Mouse (Mus musculus) midbrain, postnatal 0 days (tissue): Measurements from ENCODE around the gene Prim2. TPM values are rescaled to one million over a fixed set of nuclear protein-coding genes. Genes with fewer than 3 reads are reported as not detected.

Experiments
- ATAC-seq: fragments of 200-750 bp; cut with Nextera tagmentation; 2 replicates; pipeline ENCODE4 v1.8.0; 2017; ENCODE audit warnings: moderate number of reproducible peaks, mild to moderate bottlenecking, moderate TSS enrichment, moderate library complexity; ENCODE audit not compliant: low FRiP score
- DNase-seq: peaks from one replicate; pipeline ENCODE4 v3.0.0-alpha.2; 2015; ENCODE audit warnings: low spot score
- H3K27ac ChIP-seq: fragments of 300-500 bp; sonication (generic); 2 replicates; pipeline ENCODE4 v1.5.1; 2014; ENCODE audit warnings: low read depth, mild to moderate bottlenecking, low read length, mixed read lengths
- H3K27me3 ChIP-seq: fragments of 300-500 bp; sonication (generic); 2 replicates; pipeline ENCODE4 v1.6.1; 2014; ENCODE audit warnings: low read length, control low read depth, mixed read lengths; ENCODE audit not compliant: insufficient read depth
- H3K36me3 ChIP-seq: fragments of 300-500 bp; sonication (generic); 2 replicates; pipeline ENCODE4 v1.6.1; 2014; ENCODE audit warnings: low read length, control low read depth, mixed read lengths; ENCODE audit not compliant: insufficient read depth
- H3K4me1 ChIP-seq: fragments of 300-500 bp; sonication (generic); 2 replicates; pipeline ENCODE4 v1.6.1; 2014; ENCODE audit warnings: mild to moderate bottlenecking, control low read depth, antibody characterized with exemption, low read length, mixed read lengths; ENCODE audit not compliant: insufficient read depth
- H3K4me2 ChIP-seq: fragments of 300-500 bp; sonication (generic); 2 replicates; pipeline ENCODE4 v1.6.1; 2014; ENCODE audit warnings: low read depth, mild to moderate bottlenecking, low read length, mixed read lengths; ENCODE audit not compliant: poor library complexity, severe bottlenecking
- H3K4me3 ChIP-seq: fragments of 300-500 bp; sonication (generic); 2 replicates; pipeline ENCODE4 v1.5.1; 2014; ENCODE audit warnings: low read depth, mild to moderate bottlenecking, low read length, moderate library complexity
- H3K9ac ChIP-seq: fragments of 300-500 bp; sonication (generic); replicated peaks from 2 replicates; pipeline ENCODE4 v1.6.1; 2014; ENCODE audit warnings: mild to moderate bottlenecking, low read length, moderate library complexity, mixed read lengths; ENCODE audit not compliant: poor library complexity, severe bottlenecking
- H3K9me3 ChIP-seq: fragments of 300-500 bp; sonication (generic); 2 replicates; pipeline ENCODE4 v1.6.1; 2016; ENCODE audit warnings: low read length, control low read depth
- CTCF ChIP-seq: IDR thresholded peaks from 2 replicates; pipeline ENCODE4 v1.5.1; 2016; ENCODE audit warnings: antibody characterized with exemption, mild to moderate bottlenecking
- WGBS: fragments of 180-500 bp; shearing (Covaris S2); extraction: QIAGEN DNeasy Blood & Tissue Kit; methylation state at CpG from one replicate; pipeline ENCODE4 v1.1.7; 2014; 5-methylcytosine and 5-hydroxymethylcytosine counted together
- polyA plus RNA-seq: library from polyadenylated mRNA; unstranded; fragments of >200 nt; fragmentation: Nextera tagmentation; extraction: Ambion mirVana; gene quantifications from 2 replicates; pipeline ENCODE4 v1.2.1, GENCODE M21; 2015
- total RNA-seq: library from RNA; depleted of rRNA; stranded (reverse); fragments of >200 nt; gene quantifications from 2 replicates; pipeline ENCODE4 v1.2.3, GENCODE M21; 2014

Gene Prim2
- total and polyA plus RNA-seq, 2 experiments from 2014 or later, result 12.6 to 18.7 TPM

GRCm38 (mm10) chr1:33670164-33670616, 595 bp upstream of the Prim2 start:
- Histone ChIP-seq H3K27me3 (no peaks in the 10 kb centered on the region), H3K4me1 (0 out of 2 replicates have a peak, but pooled peaks cover 2% of the 10 kb centered on the region), H3K9me3 (no peaks in the 10 kb centered on the region), H3K9ac (peak overlapping the region; percentile 81), H3K27ac (peak overlapping the region; percentile 91), H3K4me2 (peak overlapping the region; percentile 80), H3K4me3 (peak overlapping the region; percentile 67), H3K36me3 (peaks cover 6% of the 10 kb centered on the region)
- under 1% methylated on average over 37 of the region's 37 CpGs for WGBS
- peak; percentile 55 for TF ChIP-seq CTCF
- DNase-seq (peak; percentile 86), ATAC-seq (peak; percentile 75)

- H3K4me2 ChIP-seq, result no peak overlapping the region
- H3K4me1 ChIP-seq, result no peaks in the 10 kb centered on the region
- 87% methylated on average over 19 of the region's 19 CpGs for WGBS
Measured at GRCm38 (mm10) chr1:33663605-33664117, 5.9 kb downstream of the Prim2 start.

GRCm38 (mm10) chr1:33663163-33663562, 6.4 kb downstream of the Prim2 start:
- Histone ChIP-seq H3K27me3 (no peaks in the 10 kb centered on the region), H3K9me3 (no peaks in the 10 kb centered on the region), H3K4me1 (no peaks in the 10 kb centered on the region), H3K4me2 (no peak overlapping the region), H3K36me3 (peaks cover 20% of the 10 kb centered on the region), H3K4me3 (no peak overlapping the region), H3K9ac (no peak overlapping the region), H3K27ac (no peak overlapping the region)
- TF ChIP-seq CTCF, result peak; percentile 78
- DNase-seq (peak; percentile 57), ATAC-seq (no peak)

More at GRCm38 (mm10) chr1:33663605-33664117, 5.9 kb downstream of the Prim2 start:
- TF ChIP-seq CTCF, result no peak
- Histone ChIP-seq H3K4me3 (no peak overlapping the region), H3K36me3 (peaks cover 20% of the 10 kb centered on the region), H3K9ac (no peak overlapping the region), H3K27ac (no peak overlapping the region), H3K27me3 (no peaks in the 10 kb centered on the region), H3K9me3 (no peaks in the 10 kb centered on the region)
- ATAC-seq (no peak), DNase-seq (no peak)

- peaks cover 20% of the 10 kb centered on the region for H3K36me3 ChIP-seq
- no peak overlapping the region for H3K4me3 ChIP-seq
- no peak overlapping the region for H3K9ac ChIP-seq
- WGBS, result 66% methylated on average over 4 of the region's 4 CpGs
- H3K27me3 ChIP-seq, result no peaks in the 10 kb centered on the region
- ATAC-seq (no peak), DNase-seq (no peak)
- H3K4me1 ChIP-seq, result no peaks in the 10 kb centered on the region
- H3K27ac ChIP-seq, result no peak overlapping the region
- no peaks in the 10 kb centered on the region for H3K9me3 ChIP-seq
- no peak for TF ChIP-seq CTCF
- no peak overlapping the region for H3K4me2 ChIP-seq
Measured at GRCm38 (mm10) chr1:33658302-33658701, 11.3 kb downstream of the Prim2 start.

GRCm38 (mm10) chr1:33657574-33658149, 11.9 kb downstream of the Prim2 start:
- no peaks in the 10 kb centered on the region for H3K4me1 ChIP-seq
- H3K27me3 ChIP-seq, result no peaks in the 10 kb centered on the region
- no peak for ATAC-seq
- no peak overlapping the region for H3K9ac ChIP-seq
- no peak overlapping the region for H3K27ac ChIP-seq
- H3K36me3 ChIP-seq, result peaks cover 20% of the 10 kb centered on the region
- no peak for TF ChIP-seq CTCF
- DNase-seq, result no peak
- H3K4me2 ChIP-seq, result no peak overlapping the region
- no peak overlapping the region for H3K4me3 ChIP-seq
- H3K9me3 ChIP-seq, result no peaks in the 10 kb centered on the region
- WGBS, result 92% methylated on average over 12 of the region's 12 CpGs

GRCm38 (mm10) chr1:33650875-33651274, 18.7 kb downstream of the Prim2 start:
- no peak for TF ChIP-seq CTCF
- H3K9me3 ChIP-seq, result no peaks in the 10 kb centered on the region
- ATAC-seq (no peak), DNase-seq (no peak)
- H3K9ac ChIP-seq, result no peak overlapping the region
- H3K4me3 ChIP-seq, result no peak overlapping the region
- H3K4me1 ChIP-seq, result no peaks in the 10 kb centered on the region
- H3K27me3 ChIP-seq, result no peaks in the 10 kb centered on the region
- 93% methylated on average over 11 of the region's 11 CpGs for WGBS
- peaks cover 15% of the 10 kb centered on the region for H3K36me3 ChIP-seq
- H3K27ac ChIP-seq, result no peak overlapping the region
- no peak overlapping the region for H3K4me2 ChIP-seq
